Mouse (Mus musculus) heart, embryonic 10.5 days (tissue): ENCODE results near the gene Wdr25. TPM values are rescaled to one million over a fixed set of nuclear protein-coding genes. Genes with fewer than 3 reads are reported as not detected.

Source experiments
- DNase-seq: peaks from one replicate; pipeline ENCODE4 v3.0.0-alpha.2; 2017; ENCODE audit warnings: low spot score
- H3K27ac ChIP-seq: fragments of 300-500 bp; sonication (generic); 2 replicates; pipeline ENCODE4 v1.5.1; 2016; ENCODE audit warnings: mild to moderate bottlenecking
- H3K27me3 ChIP-seq: fragments of 300-500 bp; sonication (generic); 2 replicates; pipeline ENCODE4 v1.6.1; 2016; ENCODE audit warnings: mild to moderate bottlenecking; ENCODE audit not compliant: poor library complexity, insufficient read depth, severe bottlenecking
- H3K36me3 ChIP-seq: fragments of 300-500 bp; sonication (generic); 2 replicates; pipeline ENCODE4 v1.6.1; 2016; ENCODE audit warnings: mild to moderate bottlenecking, moderate library complexity
- H3K4me1 ChIP-seq: fragments of 300-500 bp; sonication (generic); 2 replicates; pipeline ENCODE4 v1.6.1; 2016; ENCODE audit warnings: mild to moderate bottlenecking
- H3K4me3 ChIP-seq: fragments of 300-500 bp; sonication (generic); 2 replicates; pipeline ENCODE4 v1.5.1; 2016; ENCODE audit warnings: mild to moderate bottlenecking, moderate library complexity
- H3K9me3 ChIP-seq: fragments of 300-500 bp; sonication (generic); 2 replicates; pipeline ENCODE4 v1.6.1; 2016; ENCODE audit warnings: mild to moderate bottlenecking, moderate library complexity
- WGBS: fragments of 180-500 bp; shearing (Covaris S2); methylation state at CpG from one replicate; pipeline ENCODE4 v1.1.7; 2016; 5-methylcytosine and 5-hydroxymethylcytosine counted together
- polyA plus RNA-seq: library from polyadenylated mRNA; unstranded; fragments of >200 nt; fragmentation: Nextera tagmentation; extraction: Ambion mirVana; gene quantifications from 2 replicates; pipeline ENCODE4 v1.2.1, GENCODE M21; 2016

The Wdr25 gene
- polyA plus RNA-seq, 1 experiment from 2014 or later = 8.4 TPM

- Histone ChIP-seq H3K27me3 (peaks cover 67% of the 10 kb centered on the region), H3K4me3 (peak overlapping the region; percentile 71), H3K36me3 (no peaks in the 10 kb centered on the region), H3K27ac (no peak overlapping the region), H3K4me1 (peaks cover 18% of the 10 kb centered on the region), H3K9me3 (no peaks in the 10 kb centered on the region)
- DNase-seq = peak; percentile 71
- 43% methylated on average over 7 of the region's 7 CpGs for WGBS
Measured at GRCm38 (mm10) chr12:109068738-109069137, 175.3 kb downstream of the Wdr25 start.

- H3K27me3 ChIP-seq = peaks cover 60% of the 10 kb centered on the region
- H3K4me3 ChIP-seq = no peak overlapping the region
- peaks cover 18% of the 10 kb centered on the region for H3K4me1 ChIP-seq
- no peaks in the 10 kb centered on the region for H3K9me3 ChIP-seq
- DNase-seq = no peak
- 45% methylated on average over 2 of the region's 2 CpGs for WGBS
- no peak overlapping the region for H3K27ac ChIP-seq
- H3K36me3 ChIP-seq = no peaks in the 10 kb centered on the region
Measured at GRCm38 (mm10) chr12:109069751-109070150, 176.3 kb downstream of the Wdr25 start.

GRCm38 (mm10) chr12:109071248-109071647 lies 177.8 kb downstream of the Wdr25 start:
- Histone ChIP-seq H3K27ac (no peak overlapping the region), H3K4me3 (no peak overlapping the region), H3K9me3 (no peaks in the 10 kb centered on the region), H3K36me3 (no peaks in the 10 kb centered on the region), H3K27me3 (peaks cover 46% of the 10 kb centered on the region; the same call in 1 of the 2 replicates), H3K4me1 (peaks cover 18% of the 10 kb centered on the region)
- DNase-seq = no peak
- 86% methylated on average over 13 of the region's 13 CpGs for WGBS

DNA sequence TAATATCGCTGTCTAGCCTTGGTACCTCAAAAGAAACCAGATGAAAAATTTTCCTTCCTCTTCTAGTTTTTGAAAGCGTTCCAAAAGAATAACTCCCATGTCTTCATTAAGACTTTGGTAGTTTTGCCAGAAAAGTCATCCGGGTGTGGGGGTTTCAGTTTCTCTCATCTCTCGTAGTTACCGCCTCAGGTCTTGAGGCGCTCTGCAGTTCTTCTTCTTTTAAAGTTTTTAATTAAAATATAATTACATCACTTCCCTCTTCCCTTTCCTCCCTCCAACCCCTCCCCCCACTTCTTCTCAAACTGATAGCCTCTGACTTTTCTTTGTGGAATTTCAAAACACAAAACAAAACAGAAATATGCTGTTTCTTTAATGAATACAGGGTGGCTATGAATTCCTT lies 180.7 kb downstream of the Wdr25 start:
- no peak for DNase-seq
- Histone ChIP-seq H3K27me3 (peaks cover 33% of the 10 kb centered on the region; the same call in 1 of the 2 replicates), H3K9me3 (no peaks in the 10 kb centered on the region), H3K27ac (no peak overlapping the region), H3K36me3 (no peaks in the 10 kb centered on the region), H3K4me1 (no peaks in the 10 kb centered on the region; the same call in 1 of the 2 replicates), H3K4me3 (no peak overlapping the region)
- WGBS = 86% methylated on average over 6 of the region's 6 CpGs

DNA sequence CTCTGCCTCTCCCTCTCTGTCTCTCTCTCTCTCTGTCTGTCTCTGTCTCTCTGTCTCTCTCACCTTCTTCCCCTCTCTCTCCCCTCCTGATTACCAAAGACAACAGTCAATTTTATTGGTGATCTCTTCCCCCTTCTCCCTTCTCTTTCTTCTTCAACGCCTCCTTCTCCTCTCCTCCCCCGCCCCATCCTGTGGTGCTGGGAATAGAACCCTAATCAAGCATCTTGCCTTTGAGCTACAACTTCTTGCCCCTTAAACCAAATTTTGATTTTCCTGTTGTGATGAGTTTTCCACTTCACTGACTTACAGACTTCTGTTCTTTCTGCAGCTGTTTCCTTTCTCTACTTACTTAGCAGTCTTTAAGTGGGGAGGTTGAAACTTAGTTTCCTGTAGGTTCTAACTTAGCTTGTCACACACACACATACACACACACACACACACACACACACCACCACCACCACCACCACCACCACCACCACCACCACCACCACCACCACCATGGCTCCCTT lies 181.4 kb downstream of the Wdr25 start:
- Histone ChIP-seq H3K27ac (no peak overlapping the region), H3K4me3 (no peak overlapping the region), H3K9me3 (no peaks in the 10 kb centered on the region), H3K4me1 (no peaks in the 10 kb centered on the region; the same call in 1 of the 2 replicates), H3K27me3 (peaks cover 27% of the 10 kb centered on the region; the same call in 1 of the 2 replicates), H3K36me3 (no peaks in the 10 kb centered on the region)
- no peak for DNase-seq
- 60% methylated on average over 2 of the region's 2 CpGs for WGBS

DNA sequence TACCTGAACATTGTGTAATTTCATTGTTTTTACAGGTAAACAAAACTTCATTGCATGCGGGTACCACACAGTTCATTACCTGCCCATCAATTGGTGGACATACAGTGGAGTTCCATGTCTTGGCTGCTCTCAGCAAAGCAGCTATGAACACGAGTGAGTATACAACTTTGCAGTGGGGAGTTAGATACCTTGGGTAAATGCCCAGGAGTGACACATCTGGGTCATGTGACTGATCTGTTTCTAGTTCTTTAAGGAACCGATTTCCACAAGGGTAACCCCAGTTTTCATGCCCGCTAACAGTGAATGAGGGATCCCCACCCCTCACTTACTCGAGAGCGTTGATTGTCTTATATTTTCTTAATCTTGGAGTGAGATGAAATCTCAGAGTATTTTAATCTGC lies 183.6 kb downstream of the Wdr25 start:
- Histone ChIP-seq H3K27me3 (peaks cover 9% of the 10 kb centered on the region; the same call in 1 of the 2 replicates), H3K27ac (no peak overlapping the region), H3K36me3 (no peaks in the 10 kb centered on the region), H3K9me3 (no peaks in the 10 kb centered on the region), H3K4me3 (no peak overlapping the region), H3K4me1 (no peaks in the 10 kb centered on the region)
- 79% methylated on average over 6 of the region's 6 CpGs for WGBS
- DNase-seq = no peak

Other genes with a start within 250 kb of the Wdr25 start
- gene Degs2, start 191.3 kb upstream of the Wdr25 start, polyA plus RNA-seq = 0.39 and 0.94 TPM in 2 replicates
- 11.8 and 17.5 TPM in 2 replicates for gene Yy1, start 100.7 kb upstream of the Wdr25 start, polyA plus RNA-seq
- 5.5 and 6.8 TPM in 2 replicates for gene Slc25a29, start 57.7 kb upstream of the Wdr25 start, polyA plus RNA-seq
- gene Slc25a47, start 57.6 kb upstream of the Wdr25 start, polyA plus RNA-seq = 7.0 and 7.3 TPM in 2 replicates
- gene Wars, start 543 bp downstream of the Wdr25 start, polyA plus RNA-seq = 96.2 and 103 TPM in 2 replicates
- gene Begain, start 174.6 kb downstream of the Wdr25 start, polyA plus RNA-seq = 1.2 and 3.2 TPM in 2 replicates